Mouse (Mus musculus) stomach, embryonic 14.5 days (tissue): ENCODE results near the gene Rgl1. TPM values are rescaled to one million over a fixed set of nuclear protein-coding genes. Genes with fewer than 3 reads are reported as not detected.

Source experiments
- ATAC-seq: fragments of 200-750 bp; cut with Nextera tagmentation; 2 replicates; pipeline ENCODE4 v1.8.0; 2017; ENCODE audit warnings: low read depth, moderate TSS enrichment; ENCODE audit not compliant: insufficient number of reproducible peaks, insufficient read depth, low FRiP score
- H3K27ac ChIP-seq: fragments of 300-500 bp; sonication (generic); 2 replicates; pipeline ENCODE4 v1.5.1; 2014; ENCODE audit warnings: mild to moderate bottlenecking, low read length, moderate library complexity, mixed read lengths
- H3K27me3 ChIP-seq: fragments of 300-500 bp; sonication (generic); 2 replicates; pipeline ENCODE4 v1.6.1; 2014; ENCODE audit warnings: low read length, control low read depth, mixed read lengths; ENCODE audit not compliant: control insufficient read depth, insufficient read depth
- H3K36me3 ChIP-seq: fragments of 300-500 bp; sonication (generic); 2 replicates; pipeline ENCODE4 v1.6.1; 2014; ENCODE audit warnings: mild to moderate bottlenecking, control low read depth, low read length, moderate library complexity, mixed read lengths; ENCODE audit not compliant: control insufficient read depth, insufficient read depth
- H3K4me1 ChIP-seq: fragments of 300-500 bp; sonication (generic); 2 replicates; pipeline ENCODE4 v1.6.1; 2014; ENCODE audit warnings: low read length, control low read depth, mixed read lengths; ENCODE audit not compliant: control insufficient read depth, insufficient read depth
- H3K4me2 ChIP-seq: fragments of 300-500 bp; sonication (generic); replicated peaks from 2 replicates; pipeline ENCODE4 v1.6.1; 2014; ENCODE audit warnings: low read depth, low read length, control low read depth
- H3K4me3 ChIP-seq: fragments of 300-500 bp; sonication (generic); 2 replicates; pipeline ENCODE4 v1.5.1; 2014; ENCODE audit warnings: low read depth, low read length, control low read depth
- H3K9ac ChIP-seq: fragments of 300-500 bp; sonication (generic); replicated peaks from 2 replicates; pipeline ENCODE4 v1.6.1; 2014; ENCODE audit warnings: low read depth, mild to moderate bottlenecking, control low read depth, low read length, moderate library complexity, mixed read lengths
- H3K9me3 ChIP-seq: fragments of 300-500 bp; sonication (generic); 2 replicates; pipeline ENCODE4 v1.6.1; 2016; ENCODE audit warnings: low read depth, low read length, control low read depth; ENCODE audit not compliant: control insufficient read depth
- WGBS: fragments of 180-500 bp; shearing (Covaris S2); extraction: QIAGEN DNeasy Blood & Tissue Kit; methylation state at CpG from one replicate; pipeline ENCODE4 v1.1.7; 2014; 5-methylcytosine and 5-hydroxymethylcytosine counted together
- polyA plus RNA-seq: library from polyadenylated mRNA; unstranded; fragments of >200 nt; fragmentation: Nextera tagmentation; extraction: Ambion mirVana; gene quantifications from 2 replicates; pipeline ENCODE4 v1.2.1, GENCODE M21; 2014

Rgl1 gene
- polyA plus RNA-seq, 1 experiment from 2014 or later = 61.2 TPM

DNA sequence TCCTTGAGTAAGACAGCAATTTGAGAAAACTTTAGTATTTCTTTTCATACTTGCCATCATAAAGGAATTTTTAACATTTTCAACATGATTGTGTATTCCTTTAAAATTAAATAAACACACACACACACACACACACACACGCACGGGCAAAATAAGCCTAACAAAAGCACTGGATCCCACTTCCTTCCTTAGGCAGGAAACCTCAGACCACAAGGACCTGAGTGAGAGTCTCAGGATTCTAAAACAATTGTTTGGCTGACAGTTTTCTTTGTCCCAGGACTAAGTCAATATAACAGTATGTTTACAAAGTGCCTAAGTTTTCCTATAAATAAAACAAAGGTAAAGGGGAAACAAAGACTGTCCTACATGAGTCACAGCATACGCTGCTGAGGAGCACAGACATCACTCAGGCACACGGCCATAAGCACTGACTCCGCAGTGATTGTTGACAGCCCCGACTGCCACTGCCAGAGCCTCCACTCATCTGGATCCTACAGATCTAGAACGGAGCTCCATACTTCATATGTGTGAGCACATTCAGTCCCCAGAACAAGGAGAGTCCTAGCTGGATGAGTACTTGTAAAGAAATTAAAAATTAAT, 180.7 kb downstream of the Rgl1 start:
- Histone ChIP-seq H3K4me1 (peaks cover 25% of the 10 kb centered on the region; the same call in 1 of the 2 replicates), H3K4me3 (no peak overlapping the region), H3K36me3 (no peaks in the 10 kb centered on the region), H3K9me3 (no peaks in the 10 kb centered on the region), H3K27ac (no peak overlapping the region), H3K4me2 (no peak overlapping the region), H3K27me3 (no peaks in the 10 kb centered on the region), H3K9ac (no peak overlapping the region)
- ATAC-seq = no peak
- WGBS = 64% methylated on average over 7 of the region's 7 CpGs

DNA sequence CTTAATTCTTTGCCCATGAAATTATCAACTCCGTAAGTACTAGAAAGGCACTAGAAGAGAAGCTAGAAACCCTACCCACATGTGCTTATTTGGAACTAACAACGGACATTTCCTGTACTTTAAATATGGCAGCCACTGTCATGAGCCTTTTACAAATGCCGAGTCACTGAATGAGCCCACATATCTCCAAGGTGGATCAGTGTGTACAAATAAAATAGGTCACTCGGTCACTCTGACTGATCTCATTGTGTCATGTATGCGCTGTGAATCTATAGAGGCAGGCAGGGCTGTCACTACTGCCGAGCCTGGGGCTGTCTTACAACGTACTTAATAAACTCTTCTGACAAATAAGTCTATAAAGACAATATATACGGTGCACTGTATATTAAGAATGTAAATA, 181.2 kb downstream of the Rgl1 start:
- H3K27me3 ChIP-seq = no peaks in the 10 kb centered on the region
- H3K4me1 ChIP-seq = peaks cover 20% of the 10 kb centered on the region; the same call in 1 of the 2 replicates
- WGBS = 58% methylated on average over 8 of the region's 8 CpGs
- H3K4me2 ChIP-seq = no peak overlapping the region
- ATAC-seq = no peak
- H3K9me3 ChIP-seq = no peaks in the 10 kb centered on the region
- H3K9ac ChIP-seq = no peak overlapping the region
- no peak overlapping the region for H3K27ac ChIP-seq
- H3K4me3 ChIP-seq = no peak overlapping the region
- H3K36me3 ChIP-seq = no peaks in the 10 kb centered on the region

DNA sequence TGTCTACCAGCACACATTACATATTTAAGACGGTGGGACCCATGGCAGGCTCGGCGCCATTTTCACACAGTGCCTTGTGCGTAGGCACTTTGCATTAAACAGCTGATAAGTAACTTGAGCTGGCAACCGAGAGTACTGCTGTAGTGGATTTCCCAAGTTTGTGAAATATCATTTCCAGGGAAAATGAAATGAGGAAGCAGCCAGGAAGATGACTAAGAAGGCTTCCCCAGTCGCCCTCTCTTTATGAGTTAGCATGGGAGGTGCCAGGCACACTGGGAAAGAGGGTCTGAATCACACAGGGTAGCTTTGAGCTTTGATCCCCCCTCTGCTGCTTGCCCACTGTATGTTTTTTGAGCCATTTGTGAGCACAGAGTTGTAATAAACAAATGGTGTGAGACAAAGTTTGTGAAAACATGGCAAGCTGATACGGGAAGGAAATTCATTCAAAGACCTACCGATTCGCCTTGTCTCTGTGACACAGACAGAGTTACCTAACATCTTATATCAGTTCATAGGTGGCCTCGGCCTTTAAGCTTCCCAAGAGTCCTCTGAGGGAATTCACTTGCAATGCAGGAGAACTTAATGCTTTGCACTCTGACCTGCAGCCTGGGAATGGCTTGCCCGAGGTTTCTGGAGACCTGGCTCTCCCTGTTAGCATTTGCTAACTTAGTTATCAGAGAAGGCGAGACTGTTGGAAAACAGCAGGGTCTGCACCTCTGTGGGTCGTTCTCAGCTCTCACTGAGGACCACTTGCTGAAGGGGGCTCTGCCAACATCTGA, 184.8 kb downstream of the Rgl1 start:
- no peak overlapping the region for H3K27ac ChIP-seq
- ATAC-seq = no peak
- WGBS = 67% methylated on average over 13 of the region's 13 CpGs

DNA sequence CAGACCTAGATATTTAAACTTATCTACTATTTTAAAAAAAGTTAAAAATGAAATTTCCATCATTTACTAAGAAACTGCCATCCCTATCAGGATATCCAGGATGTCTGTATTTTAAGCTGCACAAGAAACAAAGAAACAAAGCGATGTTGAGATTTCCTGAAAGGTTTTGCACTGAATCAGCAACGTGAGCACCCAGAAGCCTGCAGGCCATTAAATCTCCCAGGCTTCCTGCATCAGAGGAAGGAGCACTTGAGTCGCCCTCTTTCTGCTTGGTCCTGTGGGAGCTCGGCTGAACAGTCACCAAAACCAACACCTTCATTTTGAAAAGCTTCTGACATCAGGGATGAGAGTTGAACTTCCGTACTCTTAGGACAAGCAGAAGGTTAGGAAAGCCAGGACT, 187.2 kb downstream of the Rgl1 start:
- Histone ChIP-seq H3K27me3 (no peaks in the 10 kb centered on the region), H3K27ac (no peak overlapping the region; the same call in 1 of the 2 replicates), H3K9me3 (no peaks in the 10 kb centered on the region), H3K36me3 (no peaks in the 10 kb centered on the region), H3K4me3 (no peak overlapping the region), H3K9ac (no peak overlapping the region), H3K4me2 (no peak overlapping the region), H3K4me1 (peaks cover 26% of the 10 kb centered on the region)
- no peak for ATAC-seq
- 72% methylated on average over 5 of the region's 5 CpGs for WGBS

More for the DNA sequence above, 184.8 kb downstream of the Rgl1 start:
- no peak overlapping the region for H3K4me3 ChIP-seq
- H3K9me3 ChIP-seq = no peaks in the 10 kb centered on the region
- no peak overlapping the region for H3K4me2 ChIP-seq
- H3K4me1 ChIP-seq = peaks cover 21% of the 10 kb centered on the region; the same call in 1 of the 2 replicates
- no peak overlapping the region for H3K9ac ChIP-seq
- H3K36me3 ChIP-seq = no peaks in the 10 kb centered on the region
- no peaks in the 10 kb centered on the region for H3K27me3 ChIP-seq

DNA sequence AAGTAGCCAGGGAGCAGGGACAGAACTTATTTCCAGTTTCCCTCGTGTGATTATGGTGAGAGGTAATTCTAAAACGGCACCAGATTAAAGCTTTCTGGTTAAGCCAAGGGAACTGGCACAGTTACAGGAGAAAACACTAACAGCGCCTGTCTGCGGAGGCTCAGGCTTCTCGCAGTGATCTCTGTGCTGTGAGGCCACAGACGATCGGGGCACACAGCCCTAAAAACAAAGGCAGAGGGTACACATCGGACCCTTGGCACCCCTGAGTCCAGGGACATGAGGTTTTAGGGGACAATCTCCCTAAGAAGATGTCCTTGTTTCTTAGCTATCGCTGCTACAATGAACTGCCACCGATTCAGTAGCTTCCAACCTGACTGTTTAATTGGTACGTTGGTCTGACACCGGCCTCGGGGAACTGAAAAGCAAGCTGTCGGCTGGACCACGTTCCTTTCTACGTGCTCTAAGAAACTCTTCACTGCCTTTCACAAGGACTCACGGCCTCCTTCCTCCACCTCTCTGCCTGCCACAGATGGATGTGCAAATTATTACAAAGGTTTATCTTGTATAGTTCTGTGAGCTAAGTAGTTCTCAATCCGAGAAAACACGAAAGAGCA, 187.9 kb downstream of the Rgl1 start:
- H3K36me3 ChIP-seq = no peaks in the 10 kb centered on the region
- no peaks in the 10 kb centered on the region for H3K27me3 ChIP-seq
- ATAC-seq = no peak
- H3K4me2 ChIP-seq = no peak overlapping the region
- no peak overlapping the region for H3K4me3 ChIP-seq
- H3K9ac ChIP-seq = no peak overlapping the region
- H3K27ac ChIP-seq = no peak overlapping the region
- H3K9me3 ChIP-seq = no peaks in the 10 kb centered on the region
- WGBS = 67% methylated on average over 19 of the region's 19 CpGs
- H3K4me1 ChIP-seq = peaks cover 32% of the 10 kb centered on the region

DNA sequence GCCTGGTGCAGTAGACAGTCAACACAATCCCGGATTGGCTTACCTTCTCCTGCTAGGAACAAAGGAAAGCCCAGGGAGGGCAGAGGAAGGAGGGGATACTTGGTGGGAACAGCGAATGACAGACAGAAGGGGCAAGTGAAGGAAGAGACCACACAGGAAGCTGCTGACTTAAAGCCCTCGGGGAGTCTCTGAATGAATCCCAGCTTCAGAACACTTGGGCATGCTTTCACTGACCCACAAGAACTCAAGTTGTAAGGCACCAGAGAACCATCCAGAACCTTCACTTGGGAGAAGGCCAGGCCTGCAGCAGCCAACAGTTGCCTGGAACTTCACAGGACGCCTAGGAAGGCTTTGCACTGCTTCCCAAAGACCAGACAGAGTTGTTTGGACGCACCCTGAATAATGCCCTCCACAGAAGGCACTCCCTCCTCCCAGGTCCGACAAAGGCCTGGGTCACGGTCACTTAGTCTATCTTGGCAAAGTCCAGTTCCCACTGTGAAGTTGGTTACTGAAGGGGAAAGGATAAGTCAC, 189.5 kb downstream of the Rgl1 start:
- no peak for ATAC-seq
- Histone ChIP-seq H3K36me3 (no peaks in the 10 kb centered on the region), H3K9ac (no peak overlapping the region), H3K9me3 (no peaks in the 10 kb centered on the region), H3K4me3 (no peak overlapping the region), H3K4me2 (no peak overlapping the region), H3K27ac (no peak overlapping the region), H3K27me3 (no peaks in the 10 kb centered on the region), H3K4me1 (peaks cover 30% of the 10 kb centered on the region)
- WGBS = 44% methylated on average over 7 of the region's 7 CpGs

DNA sequence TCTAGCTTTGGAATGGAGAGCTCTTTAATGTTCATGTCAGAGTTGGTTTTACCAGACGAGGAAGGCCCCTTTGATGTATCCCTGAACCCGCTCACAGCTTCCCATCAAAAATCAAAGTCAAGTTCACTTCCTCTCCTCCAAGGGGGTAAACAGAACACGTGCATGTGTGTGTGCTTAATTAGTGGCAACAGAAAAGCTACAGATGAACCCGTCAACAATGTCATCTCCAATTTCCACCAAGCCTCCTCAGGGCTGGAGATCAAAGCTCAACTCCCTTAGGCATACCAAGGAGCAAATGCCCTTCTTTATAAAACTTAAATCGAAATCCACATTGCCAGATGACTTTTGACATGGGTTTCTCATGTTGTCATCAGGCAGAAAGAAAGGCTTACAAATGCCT, 191.1 kb downstream of the Rgl1 start:
- H3K36me3 ChIP-seq = peaks cover 4% of the 10 kb centered on the region; the same call in 1 of the 2 replicates
- peaks cover 26% of the 10 kb centered on the region for H3K4me1 ChIP-seq
- H3K27ac ChIP-seq = no peak overlapping the region
- 73% methylated on average over 5 of the region's 5 CpGs for WGBS
- H3K9ac ChIP-seq = no peak overlapping the region
- H3K9me3 ChIP-seq = no peaks in the 10 kb centered on the region
- H3K4me3 ChIP-seq = no peak overlapping the region
- no peak for ATAC-seq
- H3K27me3 ChIP-seq = no peaks in the 10 kb centered on the region
- no peak overlapping the region for H3K4me2 ChIP-seq

DNA sequence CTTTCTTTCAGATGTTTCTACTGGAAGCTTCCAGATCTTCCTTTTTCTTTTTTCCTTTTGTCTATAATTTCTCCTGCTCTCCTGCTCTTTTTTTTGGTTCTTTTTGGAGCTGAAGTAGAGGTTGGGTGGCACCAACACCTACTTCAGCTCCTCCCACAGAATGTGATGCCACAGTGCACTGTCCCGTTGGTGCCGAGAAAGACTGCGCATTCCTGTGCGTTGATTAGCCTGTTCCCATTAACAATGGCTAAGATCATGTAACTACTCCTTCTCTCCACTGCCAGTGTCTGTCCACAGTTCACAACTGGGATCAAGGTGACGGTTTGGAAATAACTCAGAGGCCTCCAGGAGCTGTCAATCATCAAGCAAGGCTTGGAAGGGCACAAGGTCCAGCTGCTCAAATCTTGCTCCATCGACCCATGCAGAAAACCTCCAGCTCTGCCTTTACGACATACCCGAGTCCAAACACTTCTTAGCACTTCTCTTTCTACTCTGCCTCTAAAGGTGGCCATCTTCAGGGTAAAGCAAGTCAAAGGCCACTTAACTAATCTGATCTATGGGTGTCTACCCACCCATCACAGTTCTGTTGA, 192.6 kb downstream of the Rgl1 start:
- no peak overlapping the region for H3K4me3 ChIP-seq
- WGBS = 57% methylated on average over 8 of the region's 8 CpGs
- H3K27me3 ChIP-seq = no peaks in the 10 kb centered on the region
- peaks cover 4% of the 10 kb centered on the region; the same call in 1 of the 2 replicates for H3K36me3 ChIP-seq
- ATAC-seq = no peak
- H3K4me1 ChIP-seq = peaks cover 26% of the 10 kb centered on the region
- no peak overlapping the region for H3K4me2 ChIP-seq
- no peaks in the 10 kb centered on the region for H3K9me3 ChIP-seq
- H3K9ac ChIP-seq = no peak overlapping the region
- H3K27ac ChIP-seq = no peak overlapping the region
